Mouse (Mus musculus) embryonic facial prominence, embryonic 15.5 days (tissue): ENCODE measurements at regions not wholly inside any gene's neighbourhood (a gene's known extent, or its start where the extent isn't known, plus 50 kb on each side); places are given as distances from the start of the nearest gene placed in this dataset.

Source experiments
- ATAC-seq: fragments of 200-750 bp; cut with Nextera tagmentation; 2 replicates; pipeline ENCODE4 v1.8.0; 2017; ENCODE audit warnings: low read depth, moderate TSS enrichment; ENCODE audit not compliant: insufficient number of reproducible peaks, low FRiP score, low TSS enrichment
- H3K27ac ChIP-seq: fragments of 300-500 bp; sonication (generic); replicated peaks from 2 replicates; pipeline ENCODE4 v1.5.1; 2015; ENCODE audit warnings: mild to moderate bottlenecking, inconsistent platforms
- H3K27me3 ChIP-seq: fragments of 300-500 bp; sonication (generic); 2 replicates; pipeline ENCODE4 v1.6.1; 2015; ENCODE audit warnings: inconsistent platforms
- H3K36me3 ChIP-seq: fragments of 300-500 bp; sonication (generic); 2 replicates; pipeline ENCODE4 v1.6.1; 2015; ENCODE audit warnings: mild to moderate bottlenecking, inconsistent platforms
- H3K4me1 ChIP-seq: fragments of 300-500 bp; sonication (generic); 2 replicates; pipeline ENCODE4 v1.6.1; 2015; ENCODE audit warnings: inconsistent platforms
- H3K4me2 ChIP-seq: fragments of 300-500 bp; sonication (generic); replicated peaks from 2 replicates; pipeline ENCODE4 v1.6.1; 2015; ENCODE audit warnings: mild to moderate bottlenecking, inconsistent platforms
- H3K4me3 ChIP-seq: fragments of 300-500 bp; sonication (generic); replicated peaks from 2 replicates; pipeline ENCODE4 v1.5.1; 2015; ENCODE audit warnings: mild to moderate bottlenecking, inconsistent platforms
- H3K9ac ChIP-seq: fragments of 300-500 bp; sonication (generic); 2 replicates; pipeline ENCODE4 v1.6.1; 2015; ENCODE audit warnings: inconsistent platforms
- H3K9me3 ChIP-seq: fragments of 300-500 bp; sonication (generic); replicated peaks from 2 replicates; pipeline ENCODE4 v1.6.1; 2016; ENCODE audit warnings: inconsistent platforms
- WGBS: fragments of 180-500 bp; shearing (Covaris S2); methylation state at CpG from one replicate; pipeline ENCODE4 v1.1.7; 2015; 5-methylcytosine and 5-hydroxymethylcytosine counted together

GRCm38 (mm10) chr7:70604471-70605174 lies 238.1 kb upstream of the Nr2f2 start:
- Histone ChIP-seq H3K4me1 (no peaks in the 10 kb centered on the region), H3K36me3 (no peaks in the 10 kb centered on the region), H3K27me3 (no peaks in the 10 kb centered on the region), H3K27ac (no peak overlapping the region), H3K9me3 (no peaks in the 10 kb centered on the region), H3K9ac (no peak overlapping the region), H3K4me2 (no peak overlapping the region), H3K4me3 (no peak overlapping the region)
- WGBS: 90% methylated on average over 5 of the region's 5 CpGs
- ATAC-seq: no peak

- Histone ChIP-seq H3K4me3 (no peak overlapping the region), H3K27me3 (no peaks in the 10 kb centered on the region), H3K4me2 (no peak overlapping the region), H3K4me1 (no peaks in the 10 kb centered on the region), H3K27ac (no peak overlapping the region), H3K9me3 (no peaks in the 10 kb centered on the region), H3K36me3 (no peaks in the 10 kb centered on the region), H3K9ac (no peak overlapping the region)
- 75% methylated on average over 6 of the region's 6 CpGs for WGBS
- ATAC-seq: no peak
Observed at GRCm38 (mm10) chr7:70593027-70593426, 226.5 kb upstream of the Nr2f2 start.

DNA sequence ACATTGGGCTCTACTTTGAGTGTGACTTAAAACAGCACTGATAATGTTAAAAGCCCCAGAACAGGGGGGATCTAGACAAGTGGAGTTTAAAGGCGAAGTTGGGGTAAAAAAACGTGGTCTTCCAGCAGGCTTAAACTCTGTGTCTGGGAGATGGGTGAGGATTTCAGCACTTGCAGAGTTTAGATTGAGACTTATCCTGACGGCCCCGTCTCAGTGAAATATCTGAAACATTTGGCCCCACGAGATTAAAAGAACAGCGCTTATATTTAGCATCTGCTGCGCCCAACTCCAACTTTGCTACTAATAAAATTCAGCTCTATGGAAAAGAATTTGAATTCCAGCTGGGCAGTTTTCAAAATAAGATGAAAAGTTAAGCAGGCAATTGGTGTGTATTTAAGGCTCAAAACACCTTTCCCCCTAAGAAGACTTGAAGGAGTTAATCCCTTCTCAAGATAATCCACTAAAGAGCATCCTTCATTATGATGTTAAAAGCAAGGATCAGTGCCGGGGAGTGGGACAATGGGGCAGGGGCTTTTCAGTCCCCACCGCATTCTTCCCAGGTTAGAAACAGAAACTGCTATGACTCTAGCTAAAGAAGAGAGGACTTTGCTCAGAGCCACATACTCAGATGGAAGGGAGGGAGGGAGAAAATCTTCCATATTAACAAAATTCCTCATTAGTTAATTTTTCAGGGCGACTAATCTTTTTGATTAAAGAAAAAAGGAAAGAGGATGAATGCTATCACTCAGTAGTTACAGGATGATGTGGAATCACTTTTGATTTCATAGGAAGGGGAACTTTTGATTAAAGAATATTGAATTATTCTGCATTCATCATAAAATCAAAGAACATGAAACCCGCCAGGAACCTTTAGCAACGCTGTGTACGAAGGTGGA lies 225.1 kb upstream of the Nr2f2 start:
- H3K36me3 ChIP-seq: no peaks in the 10 kb centered on the region
- ATAC-seq: no peak
- 31% methylated on average over 13 of the region's 13 CpGs for WGBS

DNA sequence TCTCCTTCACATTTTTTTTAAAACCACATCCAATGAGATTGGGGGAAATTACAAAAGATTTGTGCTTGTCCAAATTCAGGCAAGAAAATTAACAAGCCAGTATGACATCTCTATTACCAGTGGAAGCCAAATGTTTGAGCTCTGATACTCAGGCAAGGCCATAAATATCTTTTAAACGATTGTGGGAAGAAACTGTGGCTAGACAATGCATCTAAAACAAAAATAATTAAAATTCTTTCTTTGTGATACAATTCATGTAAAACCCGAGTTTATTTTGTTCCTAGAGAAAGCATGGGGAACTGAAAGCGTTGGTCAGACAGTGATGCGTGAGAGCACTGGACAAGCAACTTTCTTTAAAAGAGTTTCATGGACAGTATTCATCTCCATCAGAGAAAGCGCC lies 223.2 kb upstream of the Nr2f2 start:
- Histone ChIP-seq H3K4me1 (no peaks in the 10 kb centered on the region), H3K4me3 (no peak overlapping the region), H3K36me3 (no peaks in the 10 kb centered on the region), H3K9me3 (no peaks in the 10 kb centered on the region), H3K4me2 (no peak overlapping the region), H3K27ac (no peak overlapping the region), H3K9ac (no peak overlapping the region), H3K27me3 (no peaks in the 10 kb centered on the region)
- ATAC-seq: no peak
- 71% methylated on average over 5 of the region's 5 CpGs for WGBS

More for the DNA sequence above, 225.1 kb upstream of the Nr2f2 start:
- H3K4me1 ChIP-seq: no peaks in the 10 kb centered on the region
- H3K4me3 ChIP-seq: no peak overlapping the region
- H3K9me3 ChIP-seq: no peaks in the 10 kb centered on the region
- no peak overlapping the region for H3K4me2 ChIP-seq
- no peak overlapping the region for H3K27ac ChIP-seq
- H3K9ac ChIP-seq: no peak overlapping the region
- no peaks in the 10 kb centered on the region for H3K27me3 ChIP-seq

- Histone ChIP-seq H3K4me2 (no peak overlapping the region), H3K27me3 (peaks cover 4% of the 10 kb centered on the region; the same call in 1 of the 2 replicates), H3K27ac (no peak overlapping the region), H3K9me3 (no peaks in the 10 kb centered on the region), H3K4me3 (no peak overlapping the region), H3K9ac (no peak overlapping the region), H3K36me3 (no peaks in the 10 kb centered on the region), H3K4me1 (no peaks in the 10 kb centered on the region)
- WGBS: 91% methylated on average over 1 of the region's 1 CpGs
- no peak for ATAC-seq
Observed at GRCm38 (mm10) chr7:70588061-70588460, 221.5 kb upstream of the Nr2f2 start.

DNA sequence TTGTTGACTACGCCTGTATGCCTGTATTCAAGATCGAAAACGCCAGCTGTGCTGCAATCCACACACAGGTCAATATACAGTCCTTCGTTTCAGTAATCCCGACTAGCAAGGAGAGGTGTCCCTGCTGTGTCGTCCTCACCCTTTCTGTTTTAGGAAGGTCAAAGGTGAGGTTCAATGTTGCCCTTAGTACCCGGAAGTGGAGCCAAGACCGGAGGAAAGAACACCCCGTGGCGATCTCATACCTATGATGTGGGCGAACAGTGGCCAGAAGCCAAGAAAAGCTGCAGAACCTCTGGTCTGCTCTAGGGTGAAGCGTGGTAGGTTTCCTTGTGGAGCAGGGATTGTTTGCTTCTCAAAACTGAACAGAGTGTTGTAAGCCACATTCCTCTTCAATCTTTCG lies 217.9 kb upstream of the Nr2f2 start:
- H3K9me3 ChIP-seq: no peaks in the 10 kb centered on the region
- H3K9ac ChIP-seq: no peak overlapping the region
- ATAC-seq: no peak
- no peaks in the 10 kb centered on the region for H3K36me3 ChIP-seq
- H3K4me2 ChIP-seq: no peak overlapping the region
- WGBS: 81% methylated on average over 13 of the region's 13 CpGs
- H3K27me3 ChIP-seq: peaks cover 4% of the 10 kb centered on the region; the same call in 1 of the 2 replicates
- H3K4me3 ChIP-seq: no peak overlapping the region
- no peak overlapping the region for H3K27ac ChIP-seq
- H3K4me1 ChIP-seq: no peaks in the 10 kb centered on the region

DNA sequence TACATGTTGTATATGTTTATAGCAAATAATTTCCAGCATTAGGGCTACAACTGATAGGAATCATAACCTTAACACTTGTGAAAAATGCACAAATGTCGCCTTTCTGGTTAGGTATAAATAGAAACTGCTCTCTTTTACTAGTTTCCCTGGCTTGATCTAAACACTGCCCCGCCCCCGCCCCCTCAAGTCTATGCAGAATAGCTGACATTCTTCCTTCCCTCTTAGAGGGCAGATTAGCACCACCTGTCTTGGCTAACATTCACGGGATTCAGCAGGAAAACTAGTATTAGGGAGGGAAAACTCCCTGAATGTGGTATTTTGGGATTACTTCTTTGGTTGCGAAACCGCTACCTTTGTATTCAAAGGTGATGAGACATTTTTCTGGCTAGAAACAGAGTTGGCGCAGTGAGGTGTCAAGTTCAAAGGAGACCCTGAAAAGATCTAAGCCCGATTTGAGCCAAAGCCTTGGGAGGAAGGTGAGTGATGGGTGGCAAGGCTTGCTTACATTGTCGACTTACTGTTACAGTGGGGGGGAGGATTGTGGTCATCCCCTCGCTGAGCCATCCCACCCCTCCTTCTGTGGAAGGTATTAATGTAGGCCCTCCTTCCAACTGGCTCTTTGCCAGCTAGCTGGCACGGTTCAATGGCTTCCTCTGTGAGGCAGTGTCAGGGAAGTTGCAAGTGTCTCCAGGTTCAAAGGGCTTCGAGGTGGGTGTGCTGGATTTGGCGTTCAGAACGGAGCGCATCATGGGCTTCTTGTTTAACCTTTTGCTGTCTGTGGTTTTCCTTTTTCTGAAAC lies 209.8 kb upstream of the Nr2f2 start:
- no peak for ATAC-seq
- Histone ChIP-seq H3K9ac (no peak overlapping the region), H3K4me2 (0 out of 2 replicates have a peak overlapping the region, but pooled peaks have one; percentile 3)

DNA sequence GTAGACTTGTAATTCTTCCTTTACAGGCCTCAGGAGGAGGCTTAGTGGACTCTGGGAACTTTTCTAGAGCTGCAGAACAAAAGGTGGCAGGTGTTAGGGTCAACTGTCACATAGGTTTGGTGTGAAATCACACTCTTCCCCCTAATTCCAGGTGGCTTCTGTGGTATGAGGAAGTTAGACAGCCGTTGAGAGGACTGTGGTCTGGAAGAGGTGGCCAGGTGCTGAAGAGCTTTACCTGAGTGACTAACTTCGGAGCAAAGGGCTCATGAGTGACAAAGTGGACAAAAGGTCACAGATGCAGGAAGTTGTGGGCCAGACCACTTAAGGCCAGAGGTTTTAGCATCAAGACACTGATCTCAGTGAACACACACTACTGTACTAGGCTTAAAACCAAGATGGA lies 209.1 kb upstream of the Nr2f2 start:
- no peak for ATAC-seq
- 48% methylated on average over 2 of the region's 2 CpGs for WGBS

More for the DNA sequence above, 209.8 kb upstream of the Nr2f2 start:
- Histone ChIP-seq H3K27me3 (no peaks in the 10 kb centered on the region), H3K36me3 (no peaks in the 10 kb centered on the region), H3K27ac (no peak overlapping the region), H3K4me3 (no peak overlapping the region), H3K9me3 (no peaks in the 10 kb centered on the region), H3K4me1 (0 out of 2 replicates have a peak, but pooled peaks cover 7% of the 10 kb centered on the region)
- 28% methylated on average over 15 of the region's 15 CpGs for WGBS

DNA sequence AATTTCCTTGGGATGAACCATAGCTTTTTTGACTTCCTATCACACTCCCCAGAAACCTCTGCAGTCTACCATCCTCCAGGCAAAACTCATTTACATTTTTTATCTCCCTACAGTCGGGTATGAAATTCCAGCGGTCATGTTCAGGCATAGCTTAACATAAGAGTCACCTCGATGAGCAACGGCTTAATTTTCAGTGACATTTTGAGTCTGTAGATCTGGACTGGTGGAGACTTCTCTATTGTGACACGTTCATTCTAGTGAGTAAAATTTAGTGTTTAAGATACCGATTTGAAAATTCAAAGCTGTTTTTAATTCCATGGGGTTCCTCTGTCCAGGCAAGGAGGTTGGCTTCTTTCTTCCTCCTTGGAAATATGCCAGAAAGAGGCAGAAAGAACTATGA lies 207.7 kb upstream of the Nr2f2 start:
- 48% methylated on average over 6 of the region's 6 CpGs for WGBS
- no peak for ATAC-seq
- H3K27me3 ChIP-seq: no peaks in the 10 kb centered on the region
- no peak overlapping the region for H3K4me3 ChIP-seq
- H3K4me1 ChIP-seq: 0 out of 2 replicates have a peak, but pooled peaks cover 7% of the 10 kb centered on the region
- H3K4me2 ChIP-seq: no peak overlapping the region
- H3K9me3 ChIP-seq: no peaks in the 10 kb centered on the region
- H3K36me3 ChIP-seq: no peaks in the 10 kb centered on the region
- no peak overlapping the region for H3K9ac ChIP-seq
- no peak overlapping the region for H3K27ac ChIP-seq

More for the DNA sequence above, 209.1 kb upstream of the Nr2f2 start:
- H3K27ac ChIP-seq: no peak overlapping the region
- H3K9me3 ChIP-seq: no peaks in the 10 kb centered on the region
- no peak overlapping the region for H3K4me2 ChIP-seq
- no peak overlapping the region for H3K9ac ChIP-seq
- H3K36me3 ChIP-seq: no peaks in the 10 kb centered on the region
- no peaks in the 10 kb centered on the region for H3K27me3 ChIP-seq
- no peak overlapping the region for H3K4me3 ChIP-seq
- H3K4me1 ChIP-seq: 0 out of 2 replicates have a peak, but pooled peaks cover 7% of the 10 kb centered on the region

- Histone ChIP-seq H3K9me3 (no peaks in the 10 kb centered on the region), H3K9ac (no peak overlapping the region), H3K4me1 (no peaks in the 10 kb centered on the region), H3K27me3 (no peaks in the 10 kb centered on the region), H3K36me3 (no peaks in the 10 kb centered on the region), H3K4me3 (no peak overlapping the region), H3K27ac (no peak overlapping the region), H3K4me2 (no peak overlapping the region)
- 67% methylated on average over 1 of the region's 1 CpGs for WGBS
- no peak for ATAC-seq
Observed at GRCm38 (mm10) chr7:70565034-70565433, 198.5 kb upstream of the Nr2f2 start.

GRCm38 (mm10) chr7:70548936-70549450 lies 182.5 kb upstream of the Nr2f2 start:
- ATAC-seq: no peak
- Histone ChIP-seq H3K9me3 (no peaks in the 10 kb centered on the region), H3K27me3 (no peaks in the 10 kb centered on the region), H3K27ac (no peak overlapping the region), H3K36me3 (no peaks in the 10 kb centered on the region), H3K4me3 (no peak overlapping the region), H3K4me1 (no peaks in the 10 kb centered on the region), H3K9ac (no peak overlapping the region), H3K4me2 (no peak overlapping the region)
- 79% methylated on average over 5 of the region's 5 CpGs for WGBS
